Mouse (Mus musculus): ENCODE data around the gene Dcpp2. TPM values are rescaled to one million over a fixed set of nuclear protein-coding genes. Genes with fewer than 3 reads are reported as not detected.
A peak's percentile ranks its signal among the peaks of the same experiment; 100 is the strongest.

The Dcpp2 gene
- polyA plus RNA-seq, 1 experiment from 2014 or later: not detected

- H3K9ac ChIP-seq (ENCODE audit: low read length): no peak overlapping the region
- ATAC-seq: no peak
- no peak overlapping the region for H3K4me2 ChIP-seq (ENCODE audit: low read length)
- H3K36me3 ChIP-seq (ENCODE audit: control insufficient read depth, insufficient read depth, low read length): no peaks in the 10 kb centered on the region
- peak; percentile 58 for DNase-seq (ENCODE audit: low spot score)
- H3K4me3 ChIP-seq (ENCODE audit: low read depth, low read length): no peak overlapping the region
- no peak overlapping the region for H3K27ac ChIP-seq (ENCODE audit: low read depth, low read length)
- WGBS: 43% methylated on average over 5 of the region's 5 CpGs
- no peaks in the 10 kb centered on the region for H3K9me3 ChIP-seq (replicated peaks; ENCODE audit: control insufficient read depth, low read length)
- H3K4me1 ChIP-seq (ENCODE audit: control insufficient read depth, insufficient read depth, low read length): no peaks in the 10 kb centered on the region
- H3K27me3 ChIP-seq (replicated peaks; ENCODE audit: control insufficient read depth, insufficient read depth, low read length): no peaks in the 10 kb centered on the region
Measured at GRCm38 (mm10) chr17:23853292-23853691, 27.4 kb upstream of the Dcpp2 start.

GRCm38 (mm10) chr17:23854229-23854765 lies 26.4 kb upstream of the Dcpp2 start:
- no peak overlapping the region for H3K4me3 ChIP-seq (ENCODE audit: low read depth, low read length)
- DNase-seq (ENCODE audit: low spot score): no peak
- H3K36me3 ChIP-seq (ENCODE audit: control insufficient read depth, insufficient read depth, low read length): no peaks in the 10 kb centered on the region
- no peaks in the 10 kb centered on the region for H3K4me1 ChIP-seq (ENCODE audit: control insufficient read depth, insufficient read depth, low read length)
- no peak for ATAC-seq
- H3K9me3 ChIP-seq (replicated peaks; ENCODE audit: control insufficient read depth, low read length): no peaks in the 10 kb centered on the region
- H3K9ac ChIP-seq (ENCODE audit: low read length): no peak overlapping the region
- H3K27me3 ChIP-seq (replicated peaks; ENCODE audit: control insufficient read depth, insufficient read depth, low read length): no peaks in the 10 kb centered on the region
- WGBS: 92% methylated on average over 10 of the region's 10 CpGs
- no peak overlapping the region for H3K4me2 ChIP-seq (ENCODE audit: low read length)
- H3K27ac ChIP-seq (ENCODE audit: low read depth, low read length): no peak overlapping the region

GRCm38 (mm10) chr17:23857193-23857592 lies 23.5 kb upstream of the Dcpp2 start:
- ATAC-seq: no peak

GRCm38 (mm10) chr17:23857913-23858312 lies 22.8 kb upstream of the Dcpp2 start:
- H3K4me1 ChIP-seq (ENCODE audit: control insufficient read depth, insufficient read depth, low read length): no peaks in the 10 kb centered on the region
- WGBS: 88% methylated on average over 2 of the region's 2 CpGs
- no peaks in the 10 kb centered on the region for H3K9me3 ChIP-seq (replicated peaks; ENCODE audit: control insufficient read depth, low read length)
- H3K36me3 ChIP-seq (ENCODE audit: control insufficient read depth, insufficient read depth, low read length): no peaks in the 10 kb centered on the region
- DNase-seq (ENCODE audit: low spot score) (no peak), ATAC-seq (no peak)
- no peaks in the 10 kb centered on the region for H3K27me3 ChIP-seq (replicated peaks; ENCODE audit: control insufficient read depth, insufficient read depth, low read length)
- H3K9ac ChIP-seq (ENCODE audit: low read length): no peak overlapping the region
- H3K4me2 ChIP-seq (ENCODE audit: low read length): no peak overlapping the region
- H3K4me3 ChIP-seq (ENCODE audit: low read depth, low read length): no peak overlapping the region
- no peak overlapping the region for H3K27ac ChIP-seq (ENCODE audit: low read depth, low read length)

More at GRCm38 (mm10) chr17:23857193-23857592, 23.5 kb upstream of the Dcpp2 start:
- no peaks in the 10 kb centered on the region for H3K9me3 ChIP-seq (replicated peaks; ENCODE audit: control insufficient read depth, low read length)
- no peaks in the 10 kb centered on the region for H3K36me3 ChIP-seq (ENCODE audit: control insufficient read depth, insufficient read depth, low read length)
- DNase-seq (ENCODE audit: low spot score): no peak
- no peak overlapping the region for H3K27ac ChIP-seq (ENCODE audit: low read depth, low read length)
- no peak overlapping the region for H3K4me3 ChIP-seq (ENCODE audit: low read depth, low read length)
- 81% methylated on average over 6 of the region's 6 CpGs for WGBS
- no peak overlapping the region for H3K9ac ChIP-seq (ENCODE audit: low read length)
- H3K4me2 ChIP-seq (ENCODE audit: low read length): no peak overlapping the region
- no peaks in the 10 kb centered on the region for H3K27me3 ChIP-seq (replicated peaks; ENCODE audit: control insufficient read depth, insufficient read depth, low read length)
- no peaks in the 10 kb centered on the region for H3K4me1 ChIP-seq (ENCODE audit: control insufficient read depth, insufficient read depth, low read length)

- ATAC-seq (no peak), DNase-seq (ENCODE audit: low spot score) (no peak)
- H3K9ac ChIP-seq (ENCODE audit: low read length): no peak overlapping the region
- no peaks in the 10 kb centered on the region for H3K36me3 ChIP-seq (ENCODE audit: control insufficient read depth, insufficient read depth, low read length)
- no peaks in the 10 kb centered on the region for H3K4me1 ChIP-seq (ENCODE audit: control insufficient read depth, insufficient read depth, low read length)
- H3K27me3 ChIP-seq (replicated peaks; ENCODE audit: control insufficient read depth, insufficient read depth, low read length): no peaks in the 10 kb centered on the region
- H3K4me2 ChIP-seq (ENCODE audit: low read length): no peak overlapping the region
- no peak overlapping the region for H3K27ac ChIP-seq (ENCODE audit: low read depth, low read length)
- H3K4me3 ChIP-seq (ENCODE audit: low read depth, low read length): no peak overlapping the region
- no peaks in the 10 kb centered on the region for H3K9me3 ChIP-seq (replicated peaks; ENCODE audit: control insufficient read depth, low read length)
- WGBS: 79% methylated on average over 4 of the region's 4 CpGs
Measured at GRCm38 (mm10) chr17:23862926-23863325, 17.8 kb upstream of the Dcpp2 start.

- no peaks in the 10 kb centered on the region for H3K4me1 ChIP-seq (ENCODE audit: control insufficient read depth, insufficient read depth, low read length)
- 88% methylated on average over 15 of the region's 15 CpGs for WGBS
- no peak for ATAC-seq
- H3K4me3 ChIP-seq (ENCODE audit: low read depth, low read length): no peak within 1 kb of the TSS
- no peaks in the 10 kb centered on the region for H3K36me3 ChIP-seq (ENCODE audit: control insufficient read depth, insufficient read depth, low read length)
- H3K9ac ChIP-seq (ENCODE audit: low read length): no peak within 1 kb of the TSS
- no peak within 1 kb of the TSS for H3K27ac ChIP-seq (ENCODE audit: low read depth, low read length)
- no peaks in the 10 kb centered on the region for H3K9me3 ChIP-seq (replicated peaks; ENCODE audit: control insufficient read depth, low read length)
- no peaks in the 10 kb centered on the region for H3K27me3 ChIP-seq (replicated peaks; ENCODE audit: control insufficient read depth, insufficient read depth, low read length)
- no peak within 1 kb of the TSS for H3K4me2 ChIP-seq (ENCODE audit: low read length)
- no peak for DNase-seq (ENCODE audit: low spot score)
Measured at GRCm38 (mm10) chr17:23867756-23868155, 12.9 kb upstream of the Dcpp2 start, which contains the start of gene Prss21. TSS of gene Prss21 (plus strand) at chr17:23868056.

GRCm38 (mm10) chr17:23868513-23868912 lies 12.2 kb upstream of the Dcpp2 start:
- DNase-seq (ENCODE audit: low spot score): no peak
- WGBS: 90% methylated on average over 11 of the region's 11 CpGs
- Histone ChIP-seq H3K4me2 (ENCODE audit: low read length) (no peak overlapping the region), H3K27me3 (replicated peaks; ENCODE audit: control insufficient read depth, insufficient read depth, low read length) (no peaks in the 10 kb centered on the region), H3K9ac (ENCODE audit: low read length) (no peak overlapping the region), H3K4me3 (ENCODE audit: low read depth, low read length) (no peak overlapping the region), H3K36me3 (ENCODE audit: control insufficient read depth, insufficient read depth, low read length) (no peaks in the 10 kb centered on the region), H3K4me1 (ENCODE audit: control insufficient read depth, insufficient read depth, low read length) (no peaks in the 10 kb centered on the region), H3K27ac (ENCODE audit: low read depth, low read length) (no peak overlapping the region), H3K9me3 (replicated peaks; ENCODE audit: control insufficient read depth, low read length) (no peaks in the 10 kb centered on the region)
- no peak for ATAC-seq

GRCm38 (mm10) chr17:23873884-23874856 lies 6.5 kb upstream of the Dcpp2 start:
- H3K9me3 ChIP-seq (replicated peaks; ENCODE audit: control insufficient read depth, low read length): no peaks in the 10 kb centered on the region
- 50% methylated on average over 8 of the region's 8 CpGs for WGBS
- 0 out of 2 replicates have a peak, but pooled peaks have one; percentile 29 for ATAC-seq

GRCm38 (mm10) chr17:23876741-23877140 lies 3.9 kb upstream of the Dcpp2 start:
- ATAC-seq: peak; percentile 29; the same call in 1 of the 2 replicates
- WGBS: 35% methylated on average over 3 of the region's 3 CpGs

More at GRCm38 (mm10) chr17:23873884-23874856, 6.5 kb upstream of the Dcpp2 start:
- DNase-seq (ENCODE audit: low spot score): peak; percentile 67
- Histone ChIP-seq H3K4me3 (ENCODE audit: low read depth, low read length) (no peak overlapping the region), H3K27me3 (replicated peaks; ENCODE audit: control insufficient read depth, insufficient read depth, low read length) (no peaks in the 10 kb centered on the region), H3K9ac (ENCODE audit: low read length) (no peak overlapping the region), H3K27ac (ENCODE audit: low read depth, low read length) (no peak overlapping the region), H3K4me1 (ENCODE audit: control insufficient read depth, insufficient read depth, low read length) (no peaks in the 10 kb centered on the region), H3K36me3 (ENCODE audit: control insufficient read depth, insufficient read depth, low read length) (no peaks in the 10 kb centered on the region), H3K4me2 (ENCODE audit: low read length) (no peak overlapping the region)

More at GRCm38 (mm10) chr17:23876741-23877140, 3.9 kb upstream of the Dcpp2 start:
- no peak overlapping the region for H3K4me2 ChIP-seq (ENCODE audit: low read length)
- H3K27ac ChIP-seq (ENCODE audit: low read depth, low read length): no peak overlapping the region
- H3K36me3 ChIP-seq (ENCODE audit: control insufficient read depth, insufficient read depth, low read length): no peaks in the 10 kb centered on the region
- H3K9ac ChIP-seq (ENCODE audit: low read length): no peak overlapping the region
- DNase-seq (ENCODE audit: low spot score): peak; percentile 51
- H3K4me3 ChIP-seq (ENCODE audit: low read depth, low read length): no peak overlapping the region
- H3K4me1 ChIP-seq (ENCODE audit: control insufficient read depth, insufficient read depth, low read length): no peaks in the 10 kb centered on the region
- no peaks in the 10 kb centered on the region for H3K9me3 ChIP-seq (replicated peaks; ENCODE audit: control insufficient read depth, low read length)
- no peaks in the 10 kb centered on the region for H3K27me3 ChIP-seq (replicated peaks; ENCODE audit: control insufficient read depth, insufficient read depth, low read length)
